Mouse (Mus musculus) liver, embryonic 14.5 days (tissue): ENCODE results near the gene Cacna1a. TPM values are rescaled to one million over a fixed set of nuclear protein-coding genes. Genes with fewer than 3 reads are reported as not detected.

Experiments used
- ATAC-seq: fragments of 200-750 bp; cut with Nextera tagmentation; 2 replicates; pipeline ENCODE4 v1.8.0; 2017; ENCODE audit warnings: moderate number of reproducible peaks, mild to moderate bottlenecking, moderate library complexity; ENCODE audit not compliant: insufficient read depth
- DNase-seq, 3 experiments: peaks; one replicate each; pipeline ENCODE4 v3.0.0-alpha.2; 2012 to 2013; ENCODE audit warnings: low read depth in 3 of 3, low spot score in 3 of 3
- H3K27ac ChIP-seq: fragments of 300-500 bp; sonication (generic); 2 replicates; pipeline ENCODE4 v1.5.1; 2014; ENCODE audit warnings: moderate library complexity, mild to moderate bottlenecking, control low read depth, inconsistent platforms
- H3K27me3 ChIP-seq: fragments of 300-500 bp; sonication (generic); 2 replicates; pipeline ENCODE4 v1.6.1; 2014; ENCODE audit warnings: mild to moderate bottlenecking, low read length, moderate library complexity; ENCODE audit not compliant: control insufficient read depth, insufficient read depth
- H3K36me3 ChIP-seq: fragments of 300-500 bp; sonication (generic); replicated peaks from 2 replicates; pipeline ENCODE4 v1.6.1; 2014; ENCODE audit warnings: low read depth; ENCODE audit not compliant: control insufficient read depth, insufficient read depth
- H3K4me1 ChIP-seq, 2 experiments: fragments of 200-500 bp in 1 of 2; fragments of 300-500 bp in 1 of 2; sonication (generic) in 1 of 2; replicated peaks; 2 replicates each; pipeline ENCODE4 v1.6.1; 2012 to 2014; ENCODE audit warnings: antibody characterized with exemption in 1 of 2, inconsistent platforms in 1 of 2, low read length in 1 of 2; ENCODE audit not compliant: control insufficient read depth in 2 of 2, insufficient read depth in 2 of 2
- H3K4me2 ChIP-seq: fragments of 300-500 bp; sonication (generic); 2 replicates; pipeline ENCODE4 v1.6.1; 2014; ENCODE audit warnings: low read depth, mild to moderate bottlenecking, control low read depth, moderate library complexity
- H3K4me3 ChIP-seq, 2 experiments: fragments of 200-500 bp in 1 of 2; fragments of 300-500 bp in 1 of 2; sonication (generic) in 1 of 2; 2 replicates each; pipeline ENCODE4 v1.5.1; 2012 to 2014; ENCODE audit warnings: low read depth in 2 of 2, low read length in 2 of 2, mild to moderate bottlenecking in 2 of 2, control low read depth in 1 of 2, inconsistent platforms in 1 of 2, moderate library complexity in 1 of 2; ENCODE audit not compliant: insufficient read depth in 1 of 2
- H3K9ac ChIP-seq: fragments of 300-500 bp; sonication (generic); replicated peaks from 2 replicates; pipeline ENCODE4 v1.6.1; 2014; ENCODE audit warnings: mild to moderate bottlenecking, control low read depth, moderate library complexity
- H3K9me3 ChIP-seq: fragments of 300-500 bp; sonication (generic); 2 replicates; pipeline ENCODE4 v1.6.1; 2016; ENCODE audit warnings: low read length, mixed read lengths; ENCODE audit not compliant: control insufficient read depth
- CTCF ChIP-seq: IDR thresholded peaks from 2 replicates; pipeline ENCODE4 v1.5.1; 2016; ENCODE audit warnings: antibody characterized with exemption, low read depth, control low read depth
- EP300 ChIP-seq: IDR thresholded peaks from 2 replicates; pipeline ENCODE4 v1.6.1; 2016; ENCODE audit warnings: antibody characterized with exemption, low read depth
- WGBS: fragments of 180-500 bp; shearing (Covaris S2); extraction: QIAGEN DNeasy Blood & Tissue Kit; methylation state at CpG from one replicate; pipeline ENCODE4 v1.1.7; 2014; ENCODE audit not compliant: insufficient replicate concordance; 5-methylcytosine and 5-hydroxymethylcytosine counted together
- polyA plus RNA-seq, 2 experiments: library from polyadenylated mRNA; depleted of rRNA in 1 of 2; stranded (reverse) in 1 of 2; unstranded in 1 of 2; fragments of >200 nt; fragmentation: Nextera tagmentation in 1 of 2; extraction: Ambion mirVana in 1 of 2; gene quantifications; 2 replicates each; pipeline versions ENCODE4 v1.2.1 to v1.2.3; 2012 to 2014

Cacna1a gene
- polyA plus RNA-seq, 2 experiments = 0.61 to 1.5 TPM

GRCm38 (mm10) chr8:84494541-84495084, 106.4 kb downstream of the Cacna1a start:
- WGBS = 66% methylated on average over 6 of the region's 6 CpGs
- no peak overlapping the region for H3K4me2 ChIP-seq
- ATAC-seq = no peak
- no peaks in the 10 kb centered on the region for H3K9me3 ChIP-seq
- H3K4me3 ChIP-seq = no peak overlapping the region
- no peaks in the 10 kb centered on the region for H3K27me3 ChIP-seq
- no peak overlapping the region for H3K27ac ChIP-seq
- no peaks in the 10 kb centered on the region for H3K4me1 ChIP-seq
- no peak overlapping the region for H3K9ac ChIP-seq
- no peak for TF ChIP-seq EP300
- no peak for TF ChIP-seq CTCF
- no peaks in the 10 kb centered on the region for H3K36me3 ChIP-seq
- DNase-seq = no peak

DNA sequence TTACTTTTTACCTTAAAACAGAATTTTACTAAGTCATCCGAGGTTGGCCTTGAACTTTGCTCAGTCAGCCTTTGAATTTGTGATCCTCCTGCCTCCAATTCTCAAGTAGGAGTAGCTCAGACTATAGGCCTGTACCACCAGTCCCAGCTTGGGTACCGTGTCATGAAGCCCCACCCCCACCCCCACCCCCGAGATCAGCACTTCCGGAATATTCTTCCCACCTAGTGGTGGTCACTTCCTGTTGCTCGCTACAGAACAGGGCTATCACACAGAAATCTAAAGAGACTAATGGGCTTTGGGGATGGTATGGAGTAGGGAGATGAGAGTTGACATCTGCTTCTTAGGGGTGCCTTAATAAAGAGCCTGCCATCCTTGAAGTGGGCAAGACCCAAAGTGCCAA, 112.9 kb downstream of the Cacna1a start:
- ATAC-seq (no peak), DNase-seq (no peak)
- Histone ChIP-seq H3K9me3 (no peaks in the 10 kb centered on the region), H3K27ac (no peak overlapping the region), H3K4me2 (no peak overlapping the region), H3K4me3 (no peak overlapping the region), H3K27me3 (no peaks in the 10 kb centered on the region), H3K36me3 (no peaks in the 10 kb centered on the region), H3K4me1 (no peaks in the 10 kb centered on the region; a peak in 1 of 4 replicates), H3K9ac (no peak overlapping the region)
- TF ChIP-seq CTCF (no peak), EP300 (no peak)
- 23% methylated on average over 5 of the region's 5 CpGs for WGBS

DNA sequence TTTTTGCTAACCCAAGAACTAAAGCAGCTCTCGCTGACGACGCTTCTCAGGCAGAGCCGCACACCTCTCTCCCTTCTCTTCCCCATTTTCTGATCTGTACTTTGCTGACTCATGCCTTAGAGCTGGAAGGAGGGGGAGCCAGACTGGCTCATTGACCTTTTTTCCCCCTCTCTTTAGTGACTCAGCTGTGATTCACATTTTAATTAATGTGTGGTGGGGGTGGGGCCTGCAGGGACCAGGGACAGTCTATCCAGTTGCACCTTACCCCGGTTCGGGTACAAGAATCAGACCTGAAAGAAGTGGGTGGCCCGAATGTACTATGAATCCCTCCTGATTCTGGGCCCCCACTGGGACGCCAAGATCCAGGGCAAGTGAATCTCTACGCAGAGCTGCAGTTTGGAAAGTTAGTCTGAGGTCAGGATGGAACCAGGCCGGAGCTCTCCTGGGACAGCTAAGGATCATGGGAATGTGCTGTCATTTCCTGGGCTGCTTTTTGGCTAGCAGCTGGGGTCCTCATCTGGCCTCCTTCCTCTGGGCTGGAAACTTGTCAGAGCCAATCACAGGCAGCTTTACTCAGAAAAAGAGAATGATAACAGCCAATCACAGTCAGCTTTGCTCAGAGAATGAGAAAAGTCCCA, 113.5 kb downstream of the Cacna1a start:
- WGBS = 36% methylated on average over 10 of the region's 10 CpGs
- no peak for DNase-seq
- no peaks in the 10 kb centered on the region for H3K9me3 ChIP-seq
- no peak overlapping the region for H3K9ac ChIP-seq
- H3K4me2 ChIP-seq = no peak overlapping the region
- no peak overlapping the region for H3K27ac ChIP-seq
- no peaks in the 10 kb centered on the region; a peak in 1 of 4 replicates for H3K4me1 ChIP-seq
- no peaks in the 10 kb centered on the region for H3K36me3 ChIP-seq
- H3K27me3 ChIP-seq = no peaks in the 10 kb centered on the region
- no peak for ATAC-seq
- TF ChIP-seq CTCF = no peak
- no peak for TF ChIP-seq EP300
- H3K4me3 ChIP-seq = no peak overlapping the region

GRCm38 (mm10) chr8:84502638-84503037, 114.4 kb downstream of the Cacna1a start:
- Histone ChIP-seq H3K4me2 (no peak overlapping the region), H3K27ac (no peak overlapping the region), H3K9me3 (no peaks in the 10 kb centered on the region), H3K4me1 (no peaks in the 10 kb centered on the region; a peak in 1 of 4 replicates), H3K9ac (no peak overlapping the region), H3K27me3 (no peaks in the 10 kb centered on the region), H3K36me3 (no peaks in the 10 kb centered on the region), H3K4me3 (no peak overlapping the region)
- 60% methylated on average over 4 of the region's 4 CpGs for WGBS
- DNase-seq (no peak), ATAC-seq (no peak)
- TF ChIP-seq CTCF = no peak
- no peak for TF ChIP-seq EP300

DNA sequence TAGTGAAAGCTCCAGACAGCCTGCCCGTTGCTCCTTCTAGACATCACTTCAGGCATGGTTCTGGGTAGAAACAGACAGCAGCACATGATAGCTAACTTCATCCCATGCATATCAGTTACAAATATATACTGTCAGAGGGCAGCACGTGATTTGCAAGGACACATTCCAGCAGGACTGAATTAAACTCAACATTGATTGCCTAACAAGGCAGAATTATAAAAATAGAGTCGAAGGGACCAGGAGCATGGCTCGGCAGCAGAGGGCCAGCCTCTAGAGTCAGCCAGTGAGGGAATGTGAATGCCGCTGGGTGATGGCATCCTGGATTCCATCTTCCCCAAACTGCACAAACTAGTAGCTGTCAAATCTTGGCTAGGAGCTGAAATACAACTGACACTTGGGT, 119.0 kb downstream of the Cacna1a start:
- DNase-seq (no peak), ATAC-seq (no peak)
- Histone ChIP-seq H3K4me3 (no peak overlapping the region), H3K27me3 (no peaks in the 10 kb centered on the region), H3K27ac (no peak overlapping the region), H3K36me3 (no peaks in the 10 kb centered on the region), H3K9ac (no peak overlapping the region), H3K4me1 (no peaks in the 10 kb centered on the region), H3K9me3 (no peaks in the 10 kb centered on the region), H3K4me2 (no peak overlapping the region)
- 70% methylated on average over 5 of the region's 5 CpGs for WGBS
- no peak for TF ChIP-seq CTCF
- TF ChIP-seq EP300 = no peak
